Mouse (Mus musculus): ENCODE data around the gene Zfp738. TPM values are rescaled to one million over a fixed set of nuclear protein-coding genes. Genes with fewer than 3 reads are reported as not detected.
"Not testable (repeated sequence)": the region's sequence is repeated elsewhere in the genome, so short reads cannot be mapped to it uniquely, and the experiment has no call there.

Zfp738 gene
- 4.0 and 4.3 TPM in 2 replicates for polyA plus RNA-seq (2016; fragmentation: Nextera tagmentation; extraction: Ambion mirVana)

DNA sequence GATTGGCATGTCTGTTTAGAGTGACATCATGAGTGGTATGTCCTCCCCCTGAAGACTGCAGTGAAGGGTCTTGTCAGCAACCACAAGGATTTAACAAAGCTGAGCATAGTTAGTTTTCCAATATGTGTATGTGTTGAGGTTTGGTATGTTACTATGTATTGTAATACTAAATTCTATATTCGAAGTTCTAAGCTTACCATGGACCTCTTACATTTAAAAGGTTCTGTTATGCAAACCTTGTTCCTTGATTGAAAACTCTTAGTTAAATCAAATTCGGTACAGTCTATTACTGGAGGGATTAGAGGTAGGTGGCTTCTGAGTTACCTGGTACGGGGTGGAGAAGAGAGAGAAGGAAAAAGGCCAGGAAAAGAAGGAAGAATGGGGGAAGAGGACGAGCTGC lies at the start of gene Zfp738:
Gene Zfp738, minus strand, starts transcription at position 101 of the 400 bp plus-strand sequence.
- WGBS (ENCODE audit: insufficient replicate concordance): 61% methylated on average over 4 of the region's 4 CpGs
- Histone ChIP-seq H3K4me3 (no peak within 1 kb of the TSS), H3K4me2 (no peak within 1 kb of the TSS), H3K27ac (no peak within 1 kb of the TSS), H3K9me3 (replicated peaks) (no peaks in the 10 kb centered on the region), H3K27me3 (replicated peaks) (no peaks in the 10 kb centered on the region), H3K9ac (no peak within 1 kb of the TSS), H3K36me3 (no peaks in the 10 kb centered on the region), H3K4me1 (peaks cover 8% of the 10 kb centered on the region; the same call in 1 of the 2 replicates)
- ATAC-seq: no peak

DNA sequence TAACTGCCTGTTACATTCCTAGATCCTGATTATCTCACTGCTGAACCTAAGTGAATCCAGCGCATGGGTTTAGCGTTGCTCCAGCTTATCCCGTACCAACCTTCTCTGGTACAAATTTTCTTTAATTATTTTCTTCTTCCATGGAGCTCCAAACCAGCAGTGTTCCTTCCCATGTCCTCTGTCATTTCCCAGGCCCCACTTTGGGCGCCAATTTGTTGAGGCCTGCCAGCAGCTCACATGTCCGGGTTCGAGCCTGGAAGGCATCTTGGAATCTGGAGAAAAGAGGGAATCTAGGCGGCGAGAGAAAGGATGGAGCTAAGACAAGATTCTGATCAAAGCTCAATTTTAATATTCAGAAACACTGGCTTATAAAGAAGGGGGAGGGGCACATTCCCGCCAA lies 47.5 kb upstream of the Zfp738 start:
- not testable (repeated sequence) for H3K27ac ChIP-seq; H3K4me2 ChIP-seq; H3K4me3 ChIP-seq; ATAC-seq; H3K9ac ChIP-seq; H3K36me3 ChIP-seq; H3K27me3 ChIP-seq (replicated peaks); H3K4me1 ChIP-seq
- H3K9me3 ChIP-seq (replicated peaks): peaks cover 14% of the 10 kb centered on the region
- WGBS (ENCODE audit: insufficient replicate concordance): 79% methylated on average over 9 of the region's 9 CpGs

DNA sequence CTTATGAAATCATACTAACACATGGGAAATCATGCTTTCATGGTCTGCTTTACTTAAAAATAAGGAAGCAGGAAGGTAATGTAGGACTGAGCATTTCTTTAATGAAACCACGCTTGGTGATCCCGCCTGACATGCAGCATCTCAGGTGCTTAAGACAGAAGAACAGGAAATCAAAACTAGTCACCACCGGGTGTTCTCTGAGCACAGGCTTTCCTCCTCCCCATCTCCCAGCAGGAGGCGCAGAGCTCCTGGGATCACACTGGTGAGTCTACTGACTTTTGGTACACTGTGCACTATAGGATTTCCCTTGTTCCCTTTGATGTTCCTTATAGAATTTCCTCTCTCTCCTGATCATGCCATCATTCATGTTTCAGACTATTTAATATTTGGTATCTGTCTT lies 42.6 kb upstream of the Zfp738 start:
- H3K4me3 ChIP-seq: peak overlapping the region; percentile 54; the same call in 1 of the 2 replicates
- not testable (repeated sequence) for H3K9ac ChIP-seq; H3K9me3 ChIP-seq (replicated peaks); H3K27me3 ChIP-seq (replicated peaks); H3K4me1 ChIP-seq; H3K27ac ChIP-seq; H3K36me3 ChIP-seq
- peak overlapping the region; percentile 66 for H3K4me2 ChIP-seq
- peak; percentile 44; the same call in 1 of the 2 replicates for ATAC-seq
- 44% methylated on average over 4 of the region's 4 CpGs for WGBS (ENCODE audit: insufficient replicate concordance)

DNA sequence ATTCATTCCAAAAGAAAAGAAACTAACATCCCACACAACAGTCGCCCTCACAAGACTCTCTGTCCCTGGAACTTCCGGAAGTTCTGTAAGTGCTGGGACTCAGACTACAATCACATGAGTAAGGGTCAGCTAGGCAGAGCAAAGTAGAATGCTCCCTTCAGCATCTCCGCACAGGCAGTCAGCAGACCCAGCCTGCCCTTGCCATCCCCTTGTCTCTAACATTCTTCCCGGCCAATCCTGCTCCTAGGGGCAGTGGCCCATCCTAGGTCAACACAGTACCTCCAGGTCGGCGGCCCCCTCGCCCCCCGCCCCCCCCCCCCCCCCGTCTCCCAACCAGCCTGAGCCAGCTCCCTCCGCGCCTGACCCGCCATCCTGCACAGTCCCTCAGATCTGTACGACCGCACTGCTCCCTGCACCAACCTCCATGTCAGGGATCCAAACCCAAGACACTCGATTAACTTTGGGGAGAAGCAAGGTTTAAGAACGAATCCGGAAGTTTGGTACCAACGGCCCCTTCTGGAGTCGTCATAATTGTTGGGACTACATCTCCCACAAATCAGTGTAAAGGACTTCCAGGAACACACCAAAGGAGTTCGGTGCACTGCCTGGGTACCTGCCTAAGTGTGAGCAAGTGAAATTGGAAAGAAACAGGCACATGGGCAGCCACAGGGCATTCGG lies 41.9 kb upstream of the Zfp738 start, which contains the start of gene Zfp65:
Gene Zfp65, minus strand, starts transcription at position 533 of the 678 bp plus-strand sequence.
- Histone ChIP-seq H3K36me3 (no peaks in the 10 kb centered on the region), H3K27ac (no peak within 1 kb of the TSS), H3K4me1 (peaks cover 5% of the 10 kb centered on the region; the same call in 1 of the 2 replicates), H3K9ac (peak within 1 kb of the TSS; percentile 54), H3K4me3 (peak within 1 kb of the TSS; percentile 54), H3K27me3 (replicated peaks) (no peaks in the 10 kb centered on the region), H3K9me3 (replicated peaks) (peaks cover 3% of the 10 kb centered on the region; the same call in 1 of the 2 replicates), H3K4me2 (peak within 1 kb of the TSS; percentile 66)
- peak; percentile 35; the same call in 1 of the 2 replicates for ATAC-seq
- 5% methylated on average over 17 of the region's 21 CpGs for WGBS (ENCODE audit: insufficient replicate concordance)

DNA sequence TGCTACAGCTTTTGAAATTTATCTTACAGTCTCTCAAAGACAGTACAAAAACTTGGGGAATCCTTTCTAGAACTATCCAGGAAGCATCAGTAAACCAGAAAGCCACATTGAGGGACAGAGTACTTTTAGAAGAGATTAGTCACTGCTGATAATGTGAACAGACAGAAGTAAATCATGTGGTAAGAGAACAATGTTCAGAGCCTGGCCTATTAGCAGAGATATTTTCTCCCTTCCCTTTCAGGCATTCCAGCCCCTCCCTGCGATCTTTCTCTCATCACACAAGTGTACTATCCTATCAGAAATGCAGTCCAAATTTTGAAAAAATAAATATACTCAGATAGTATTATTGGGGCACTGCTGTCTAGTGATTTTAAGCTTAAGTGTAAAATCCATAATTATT lies 41.2 kb upstream of the Zfp738 start:
- H3K36me3 ChIP-seq: no peaks in the 10 kb centered on the region
- H3K27me3 ChIP-seq (replicated peaks): no peaks in the 10 kb centered on the region
- peak overlapping the region; percentile 54 for H3K4me3 ChIP-seq
- H3K27ac ChIP-seq: no peak overlapping the region
- peak overlapping the region; percentile 66 for H3K4me2 ChIP-seq
- no peak for ATAC-seq
- WGBS (ENCODE audit: insufficient replicate concordance): 56% methylated on average over 1 of the region's 1 CpGs
- peaks cover 11% of the 10 kb centered on the region for H3K4me1 ChIP-seq
- no peak overlapping the region for H3K9ac ChIP-seq
- no peaks in the 10 kb centered on the region for H3K9me3 ChIP-seq (replicated peaks)

DNA sequence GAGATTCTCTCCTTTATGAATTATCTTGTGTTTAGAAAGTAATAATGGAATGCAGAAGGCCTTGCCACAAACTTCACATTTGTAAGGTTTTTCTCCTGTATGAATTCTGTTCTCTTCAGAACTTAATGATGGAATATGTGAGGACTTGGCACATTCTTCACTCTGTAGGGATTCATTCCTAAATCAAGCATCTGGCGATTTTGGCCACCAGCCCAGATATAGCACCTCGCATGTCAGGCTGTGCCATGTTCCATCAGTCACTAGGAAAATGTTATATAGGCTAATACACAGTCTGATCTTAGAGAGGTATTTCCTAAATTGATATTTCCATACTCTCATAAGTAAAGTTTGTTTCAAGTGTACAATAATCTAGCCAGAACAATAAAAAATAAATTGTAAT lies 38.5 kb upstream of the Zfp738 start:
- not testable (repeated sequence) for ATAC-seq

DNA sequence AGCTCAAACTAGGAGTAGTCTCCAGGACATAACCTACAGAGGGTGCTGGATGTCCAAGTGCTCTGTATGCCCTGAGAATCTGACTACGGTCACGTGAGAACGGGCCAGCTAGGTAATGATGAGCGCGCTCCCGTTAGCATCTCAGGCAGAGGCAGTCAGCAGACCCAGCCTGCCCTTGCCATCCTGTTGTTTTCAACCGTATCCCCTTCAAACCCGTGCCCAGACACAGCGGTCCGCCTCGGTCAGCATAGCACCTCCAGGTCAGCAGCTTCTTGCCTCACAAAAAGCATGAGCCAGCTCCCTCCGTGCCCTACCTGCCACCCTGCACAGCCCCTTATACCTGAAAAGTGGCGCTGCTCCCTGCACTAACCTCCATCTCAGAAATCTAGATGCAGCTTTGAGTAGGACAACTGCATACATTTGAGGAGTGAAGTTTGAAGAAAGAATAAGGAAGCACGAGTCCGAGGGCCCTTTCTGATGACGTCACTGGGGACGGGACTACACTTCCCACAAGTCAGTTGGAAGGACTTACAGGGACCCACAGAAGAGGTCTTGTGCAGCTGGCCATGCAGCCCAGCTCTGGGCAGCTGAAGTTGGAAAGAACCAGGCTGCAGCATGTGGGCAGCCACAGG lies 37.1 kb upstream of the Zfp738 start:
- Histone ChIP-seq H3K27ac (no peak overlapping the region), H3K9me3 (replicated peaks) (no peaks in the 10 kb centered on the region), H3K36me3 (peaks cover 4% of the 10 kb centered on the region; the same call in 1 of the 2 replicates), H3K27me3 (replicated peaks) (no peaks in the 10 kb centered on the region), H3K9ac (peak overlapping the region; percentile 82), H3K4me2 (peak overlapping the region; percentile 68), H3K4me1 (peaks cover 14% of the 10 kb centered on the region), H3K4me3 (peak overlapping the region; percentile 87)
- WGBS (ENCODE audit: insufficient replicate concordance): under 1% methylated on average over 17 of the region's 17 CpGs
- ATAC-seq: peak; percentile 94

More for the DNA sequence above, 38.5 kb upstream of the Zfp738 start:
- H3K9me3 ChIP-seq (replicated peaks); H3K27ac ChIP-seq; H3K9ac ChIP-seq; H3K27me3 ChIP-seq (replicated peaks); H3K4me2 ChIP-seq; H3K36me3 ChIP-seq; H3K4me3 ChIP-seq: not testable (repeated sequence)
- H3K4me1 ChIP-seq: peaks cover 14% of the 10 kb centered on the region
- WGBS (ENCODE audit: insufficient replicate concordance): 81% methylated on average over 2 of the region's 2 CpGs

DNA sequence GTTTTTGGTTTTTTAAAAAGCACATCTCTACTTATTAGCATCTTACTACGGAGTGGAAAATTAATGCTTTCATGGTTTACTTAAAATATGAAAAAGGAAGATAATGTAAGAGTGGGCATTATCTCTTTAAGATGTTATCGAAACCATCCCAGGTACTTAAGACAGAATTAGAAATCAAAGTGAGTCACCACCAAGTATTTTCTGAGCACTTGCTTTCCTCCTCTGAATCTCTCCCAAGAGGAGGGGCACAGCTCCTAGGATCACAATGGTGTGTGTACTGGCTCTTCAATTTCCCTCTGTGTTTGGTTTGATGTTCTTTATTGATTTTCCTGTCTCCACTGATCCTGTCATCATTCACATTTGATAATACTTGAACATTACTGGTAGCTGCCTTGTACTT lies 3.0 kb downstream of the Zfp738 start:
- WGBS (ENCODE audit: insufficient replicate concordance): 64% methylated on average over 2 of the region's 2 CpGs
- H3K9me3 ChIP-seq (replicated peaks); H3K27ac ChIP-seq; H3K36me3 ChIP-seq; H3K4me1 ChIP-seq; ATAC-seq; H3K27me3 ChIP-seq (replicated peaks): not testable (repeated sequence)
- H3K9ac ChIP-seq: peak overlapping the region; percentile 71; the same call in 1 of the 2 replicates
- peak overlapping the region; percentile 73 for H3K4me2 ChIP-seq
- H3K4me3 ChIP-seq: peak overlapping the region; percentile 74

DNA sequence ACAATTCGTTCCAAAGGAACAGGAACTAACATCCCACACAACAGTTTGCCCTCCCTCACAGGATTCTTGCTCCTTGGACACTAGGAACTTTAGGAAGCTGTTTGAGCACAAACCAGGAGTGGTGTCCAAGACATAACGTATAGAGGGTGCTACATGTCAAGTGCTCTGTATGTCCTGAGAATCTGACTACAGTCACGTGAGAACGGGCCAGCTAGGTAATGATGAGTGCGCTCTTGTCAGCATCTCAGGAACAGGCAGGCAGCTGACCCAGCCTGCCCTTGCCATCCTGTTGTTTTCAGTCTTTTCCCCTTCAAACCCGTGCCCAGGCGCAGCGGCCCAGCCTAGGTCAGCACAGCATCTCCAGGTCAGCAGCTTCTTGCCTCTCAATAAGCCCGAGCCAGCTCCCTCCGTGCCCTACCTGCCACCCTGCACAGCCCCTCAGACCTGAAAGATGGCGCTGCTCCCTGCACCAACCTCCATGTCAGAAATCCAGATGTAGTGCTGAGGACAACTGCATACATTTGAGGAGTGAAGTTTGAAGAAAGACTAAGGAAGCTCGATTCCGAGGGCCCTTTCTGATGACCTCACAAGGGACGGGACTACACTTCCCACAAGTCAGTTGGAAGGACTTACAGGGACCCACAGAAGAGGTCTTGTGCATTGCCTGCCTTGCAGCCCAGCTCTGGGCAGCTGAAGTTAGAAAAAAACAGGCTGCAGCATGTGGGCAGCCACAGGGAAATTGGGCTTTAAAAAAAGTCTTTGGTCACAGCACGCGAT lies 3.7 kb downstream of the Zfp738 start:
- H3K27ac ChIP-seq; H3K9me3 ChIP-seq (replicated peaks); H3K36me3 ChIP-seq; H3K4me1 ChIP-seq; H3K27me3 ChIP-seq (replicated peaks): not testable (repeated sequence)
- peak; percentile 99 for ATAC-seq
- H3K4me2 ChIP-seq: peak overlapping the region; percentile 73
- H3K4me3 ChIP-seq: peak overlapping the region; percentile 74
- H3K9ac ChIP-seq: peak overlapping the region; percentile 71
- WGBS (ENCODE audit: insufficient replicate concordance): 20% methylated on average over 16 of the region's 16 CpGs

DNA sequence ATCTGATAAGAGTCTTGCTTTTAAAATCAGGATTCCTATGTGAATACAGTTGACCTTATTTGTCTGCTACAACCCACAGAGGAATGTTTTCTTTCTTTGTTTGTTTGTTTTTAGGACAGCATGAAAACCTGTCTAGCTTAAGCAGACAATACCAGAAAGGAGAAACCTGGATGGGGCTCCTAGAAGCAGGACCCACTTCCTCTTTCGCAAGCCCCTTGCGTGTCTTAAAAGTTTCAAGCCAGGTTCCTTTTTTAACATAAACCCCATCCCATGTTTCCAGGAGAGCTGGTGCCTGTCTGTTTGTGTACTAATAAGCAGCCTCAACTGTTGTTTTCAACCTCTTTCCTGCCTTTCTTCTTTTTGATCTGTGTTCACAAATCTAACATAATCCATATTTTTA lies 12.0 kb downstream of the Zfp738 start:
- Histone ChIP-seq H3K4me3 (no peak overlapping the region), H3K27ac (no peak overlapping the region), H3K9me3 (replicated peaks) (no peaks in the 10 kb centered on the region), H3K36me3 (peaks cover 14% of the 10 kb centered on the region), H3K27me3 (replicated peaks) (no peaks in the 10 kb centered on the region), H3K4me1 (no peaks in the 10 kb centered on the region), H3K4me2 (no peak overlapping the region), H3K9ac (no peak overlapping the region)
- ATAC-seq: no peak
- 49% methylated on average over 2 of the region's 2 CpGs for WGBS (ENCODE audit: insufficient replicate concordance)

DNA sequence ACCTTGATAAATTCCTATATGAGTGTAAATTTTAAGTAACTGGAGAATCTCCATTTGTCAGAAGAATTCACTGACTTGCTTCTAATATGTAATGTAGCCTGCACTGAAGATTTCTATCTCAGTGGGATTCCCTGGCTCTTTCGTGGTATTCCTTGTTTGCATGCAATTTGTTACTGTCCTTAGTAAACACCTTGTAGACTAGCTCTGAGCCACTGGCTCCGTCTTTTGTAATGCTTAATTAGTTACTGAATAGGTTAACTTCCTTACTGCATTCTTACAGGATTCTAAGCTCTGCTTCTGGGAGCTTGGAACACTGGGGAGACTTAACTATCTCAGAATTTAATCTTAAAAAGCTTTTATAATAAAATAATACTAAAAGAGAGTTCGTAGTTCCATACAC lies 34.4 kb downstream of the Zfp738 start:
- no peak overlapping the region for H3K9ac ChIP-seq
- H3K27me3 ChIP-seq (replicated peaks): no peaks in the 10 kb centered on the region
- 47% methylated on average over 3 of the region's 3 CpGs for WGBS (ENCODE audit: insufficient replicate concordance)

More for the DNA sequence above, 34.4 kb downstream of the Zfp738 start:
- no peaks in the 10 kb centered on the region for H3K9me3 ChIP-seq (replicated peaks)
- H3K4me2 ChIP-seq: no peak overlapping the region
- H3K4me1 ChIP-seq: no peaks in the 10 kb centered on the region
- ATAC-seq: no peak
- H3K4me3 ChIP-seq: no peak overlapping the region
- no peak overlapping the region for H3K27ac ChIP-seq
- no peaks in the 10 kb centered on the region for H3K36me3 ChIP-seq

Measured in liver, embryonic 12.5 days (tissue).